Mouse (Mus musculus) forebrain, embryonic 10.5 days (tissue): Measurements from ENCODE around the gene Ikzf4. TPM values are rescaled to one million over a fixed set of nuclear protein-coding genes. Genes with fewer than 3 reads are reported as not detected.

Source experiments
- DNase-seq: peaks from one replicate; pipeline ENCODE4 v3.0.0-alpha.2; 2017; ENCODE audit warnings: low spot score; ENCODE audit errors: extremely low spot score
- H3K27ac ChIP-seq: fragments of 300-500 bp; sonication (generic); 2 replicates; pipeline ENCODE4 v1.5.1; 2016; ENCODE audit warnings: mild to moderate bottlenecking
- H3K27me3 ChIP-seq: fragments of 300-500 bp; sonication (generic); 2 replicates; pipeline ENCODE4 v1.6.1; 2016; ENCODE audit warnings: mild to moderate bottlenecking; ENCODE audit not compliant: poor library complexity, severe bottlenecking
- H3K36me3 ChIP-seq: fragments of 300-500 bp; sonication (generic); replicated peaks from 2 replicates; pipeline ENCODE4 v1.6.1; 2016; ENCODE audit warnings: mild to moderate bottlenecking, moderate library complexity
- H3K4me1 ChIP-seq: fragments of 300-500 bp; sonication (generic); 2 replicates; pipeline ENCODE4 v1.6.1; 2016
- H3K4me3 ChIP-seq: fragments of 300-500 bp; sonication (generic); 2 replicates; pipeline ENCODE4 v1.5.1; 2016; ENCODE audit warnings: mild to moderate bottlenecking, moderate library complexity
- H3K9me3 ChIP-seq: fragments of 300-500 bp; sonication (generic); 2 replicates; pipeline ENCODE4 v1.6.1; 2016; ENCODE audit warnings: mild to moderate bottlenecking, moderate library complexity
- WGBS: fragments of 180-500 bp; shearing (Covaris S2); methylation state at CpG from one replicate; pipeline ENCODE4 v1.1.7; 2016; 5-methylcytosine and 5-hydroxymethylcytosine counted together
- polyA plus RNA-seq: library from polyadenylated mRNA; unstranded; fragments of >200 nt; fragmentation: Nextera tagmentation; extraction: Ambion mirVana; gene quantifications from 2 replicates; pipeline ENCODE4 v1.2.1, GENCODE M21; 2016

Ikzf4 gene
- 3.2 and 3.9 TPM in 2 replicates for polyA plus RNA-seq

DNA sequence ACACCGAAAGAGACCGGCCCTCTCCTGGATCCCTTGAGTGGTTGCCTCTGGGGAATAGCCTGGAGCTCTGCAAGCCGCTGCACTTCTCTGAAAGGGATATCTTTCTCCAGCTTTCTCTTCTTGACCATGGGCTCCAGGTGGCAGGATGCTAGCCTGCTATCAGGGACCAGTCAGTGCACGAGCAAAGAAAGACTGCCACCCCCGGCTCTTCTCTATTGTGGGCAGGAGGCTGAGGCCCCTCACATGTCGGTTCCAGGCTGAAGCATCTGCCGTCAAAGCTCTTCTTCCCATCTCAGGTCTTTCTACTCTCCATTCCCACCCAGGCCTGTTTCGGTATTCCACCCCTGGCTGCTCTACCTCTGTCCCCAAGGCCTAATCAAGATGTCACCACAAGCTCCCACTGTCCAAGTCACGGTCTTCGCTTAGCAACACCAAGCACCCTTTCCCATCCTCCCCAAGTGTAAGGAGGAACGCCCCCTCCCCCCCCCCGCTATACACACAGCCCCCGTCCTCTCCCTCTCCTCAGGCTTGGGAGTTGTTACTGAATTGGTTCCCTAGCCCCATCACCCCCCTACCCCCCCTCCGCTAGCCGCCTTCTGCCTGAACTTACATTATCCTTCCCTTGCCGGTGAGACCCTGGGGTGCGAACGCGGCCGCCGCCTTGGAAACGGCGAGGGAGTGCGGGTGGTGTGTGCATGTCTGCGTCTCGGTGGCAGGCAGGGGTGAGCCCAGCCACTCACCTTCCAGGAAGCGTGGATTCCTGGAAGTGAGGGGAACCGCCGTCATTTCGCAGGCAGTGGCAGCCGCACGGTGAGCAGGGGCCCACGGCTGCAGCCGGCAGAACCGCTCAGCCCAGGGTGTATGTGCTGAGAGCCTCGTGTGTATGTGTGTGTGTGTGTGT, at the start of gene Ikzf4:
Gene Ikzf4 (minus strand): TSS at position 881 of the 901 bp plus-strand sequence.
- Histone ChIP-seq H3K27ac (peak within 1 kb of the TSS; percentile 85), H3K9me3 (no peaks in the 10 kb centered on the region), H3K4me1 (peaks cover 36% of the 10 kb centered on the region), H3K27me3 (peaks cover 19% of the 10 kb centered on the region), H3K4me3 (peak within 1 kb of the TSS; percentile 68), H3K36me3 (peaks cover 21% of the 10 kb centered on the region)
- DNase-seq = peak; percentile 58
- 4% methylated on average over 36 of the region's 36 CpGs for WGBS

DNA sequence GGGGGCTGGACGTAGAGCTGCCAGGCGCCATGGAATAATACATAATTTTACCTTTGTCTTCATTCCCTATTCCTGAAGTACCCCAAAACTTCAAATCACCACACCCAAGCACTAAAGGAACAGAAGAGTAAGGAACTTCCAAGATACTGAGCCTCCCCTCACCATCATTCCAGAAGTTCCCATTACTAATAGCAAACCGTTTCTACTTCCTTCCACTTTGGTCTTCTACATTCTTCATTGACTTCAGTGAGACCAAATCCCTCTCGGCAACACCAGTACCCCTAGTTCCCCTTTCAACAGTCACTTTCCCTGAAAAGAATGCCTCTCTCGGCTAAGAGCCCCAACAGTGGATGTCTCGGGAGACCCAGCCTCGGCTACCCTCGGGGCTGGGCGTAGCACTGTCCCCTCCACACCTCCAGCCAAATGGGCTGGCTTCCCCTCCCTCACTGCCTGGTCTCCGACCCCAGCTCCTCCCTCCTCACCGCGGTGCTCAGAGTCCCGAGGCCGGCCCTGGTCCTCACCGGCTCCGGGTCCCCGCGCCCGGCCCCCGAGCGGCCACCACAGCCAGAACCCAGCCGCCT, 49.7 kb upstream of the Ikzf4 start:
- no peak for DNase-seq
- H3K36me3 ChIP-seq = peaks cover 31% of the 10 kb centered on the region
- H3K4me3 ChIP-seq = peak overlapping the region; percentile 87
- H3K27ac ChIP-seq = peak overlapping the region; percentile 97
- H3K9me3 ChIP-seq = no peaks in the 10 kb centered on the region
- H3K27me3 ChIP-seq = no peaks in the 10 kb centered on the region
- WGBS = 3% methylated on average over 22 of the region's 22 CpGs
- peaks cover 25% of the 10 kb centered on the region for H3K4me1 ChIP-seq

DNA sequence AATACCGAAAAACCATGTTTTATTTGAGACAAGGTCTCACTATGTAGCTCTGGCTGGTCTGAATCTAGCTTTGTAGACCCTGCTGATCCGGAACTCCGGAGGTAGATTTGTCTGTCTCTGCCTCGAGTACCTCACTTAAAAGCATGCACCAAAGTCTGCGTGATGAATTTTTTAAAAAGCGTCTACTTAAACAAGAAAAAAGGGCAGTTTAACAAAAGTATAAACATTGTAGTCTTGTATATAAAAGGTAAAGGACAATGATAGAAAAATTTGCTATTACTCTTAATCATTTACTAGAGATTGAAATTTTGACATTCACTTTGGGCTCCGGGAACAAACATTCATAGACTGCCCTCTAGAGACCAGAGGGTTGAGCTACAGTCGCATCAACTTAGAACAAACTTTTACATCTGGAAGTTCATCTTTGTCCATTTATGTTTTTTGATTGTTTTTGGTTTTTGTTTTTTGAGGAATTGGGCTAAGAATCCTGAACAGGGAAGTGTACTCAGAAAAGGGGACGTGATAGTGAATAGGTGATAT, 28.7 kb upstream of the Ikzf4 start:
- WGBS = 4% methylated on average over 9 of the region's 9 CpGs
- no peak for DNase-seq
- H3K4me1 ChIP-seq = peaks cover 20% of the 10 kb centered on the region
- H3K36me3 ChIP-seq = peaks cover 16% of the 10 kb centered on the region
- H3K4me3 ChIP-seq = peak overlapping the region; percentile 87
- peak overlapping the region; percentile 79; the same call in 1 of the 2 replicates for H3K27ac ChIP-seq
- H3K9me3 ChIP-seq = no peaks in the 10 kb centered on the region
- peaks cover 36% of the 10 kb centered on the region for H3K27me3 ChIP-seq

GRCm38 (mm10) chr10:128673763-128674468, 28.1 kb upstream of the Ikzf4 start, which contains the start of gene Suox:
Gene Suox (minus strand): TSS chr10:128674073.
- H3K9me3 ChIP-seq = no peaks in the 10 kb centered on the region
- peak within 1 kb of the TSS; percentile 79 for H3K27ac ChIP-seq
- peak within 1 kb of the TSS; percentile 87 for H3K4me3 ChIP-seq
- WGBS = under 1% methylated on average over 60 of the region's 60 CpGs
- peaks cover 26% of the 10 kb centered on the region for H3K4me1 ChIP-seq
- H3K36me3 ChIP-seq = peaks cover 10% of the 10 kb centered on the region; the same call in 1 of the 2 replicates
- DNase-seq = peak; percentile 91
- peaks cover 36% of the 10 kb centered on the region for H3K27me3 ChIP-seq

GRCm38 (mm10) chr10:128671148-128671547, 25.4 kb upstream of the Ikzf4 start:
- DNase-seq = no peak
- 92% methylated on average over 9 of the region's 9 CpGs for WGBS
- Histone ChIP-seq H3K4me3 (no peak overlapping the region), H3K4me1 (peaks cover 35% of the 10 kb centered on the region), H3K27me3 (peaks cover 36% of the 10 kb centered on the region), H3K36me3 (peaks cover 10% of the 10 kb centered on the region; the same call in 1 of the 2 replicates), H3K9me3 (no peaks in the 10 kb centered on the region), H3K27ac (no peak overlapping the region)

GRCm38 (mm10) chr10:128668790-128669672, 23.2 kb upstream of the Ikzf4 start:
- DNase-seq = peak; percentile 61
- H3K27ac ChIP-seq = peak overlapping the region; percentile 89
- WGBS = under 1% methylated on average over 42 of the region's 42 CpGs
- H3K4me1 ChIP-seq = peaks cover 30% of the 10 kb centered on the region
- 0 out of 2 replicates have a peak, but pooled peaks cover 10% of the 10 kb centered on the region for H3K36me3 ChIP-seq
- H3K4me3 ChIP-seq = peak overlapping the region; percentile 86
- H3K27me3 ChIP-seq = peaks cover 36% of the 10 kb centered on the region
- H3K9me3 ChIP-seq = no peaks in the 10 kb centered on the region

DNA sequence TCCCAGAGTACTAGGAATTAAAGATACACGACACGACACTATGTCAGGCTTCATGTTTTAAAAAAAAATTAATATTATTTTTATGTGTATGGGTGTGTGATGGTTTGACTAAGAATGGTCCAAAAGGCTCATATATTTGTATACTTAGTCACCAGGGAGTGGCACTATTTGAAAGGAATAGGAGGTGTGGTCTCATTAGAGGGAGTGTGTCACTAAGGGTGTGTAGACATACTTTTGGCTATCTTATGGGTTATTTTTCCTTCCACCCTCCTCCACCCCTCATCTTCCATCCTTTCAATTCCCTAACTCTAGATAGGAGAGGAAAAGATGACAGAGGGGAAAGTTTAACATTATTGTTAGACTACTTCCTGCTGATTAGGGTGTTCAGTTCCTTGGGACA, 20.0 kb upstream of the Ikzf4 start:
- 94% methylated on average over 2 of the region's 2 CpGs for WGBS
- Histone ChIP-seq H3K27ac (no peak overlapping the region), H3K27me3 (peaks cover 12% of the 10 kb centered on the region; the same call in 1 of the 2 replicates), H3K4me3 (no peak overlapping the region), H3K4me1 (peaks cover 16% of the 10 kb centered on the region), H3K9me3 (no peaks in the 10 kb centered on the region), H3K36me3 (0 out of 2 replicates have a peak, but pooled peaks cover 3% of the 10 kb centered on the region)
- DNase-seq = no peak

GRCm38 (mm10) chr10:128665307-128665706, 19.5 kb upstream of the Ikzf4 start:
- Histone ChIP-seq H3K4me1 (peaks cover 16% of the 10 kb centered on the region), H3K9me3 (no peaks in the 10 kb centered on the region), H3K36me3 (no peaks in the 10 kb centered on the region), H3K27me3 (peaks cover 7% of the 10 kb centered on the region; the same call in 1 of the 2 replicates), H3K4me3 (no peak overlapping the region), H3K27ac (no peak overlapping the region)
- WGBS = 90% methylated on average over 3 of the region's 3 CpGs
- no peak for DNase-seq

DNA sequence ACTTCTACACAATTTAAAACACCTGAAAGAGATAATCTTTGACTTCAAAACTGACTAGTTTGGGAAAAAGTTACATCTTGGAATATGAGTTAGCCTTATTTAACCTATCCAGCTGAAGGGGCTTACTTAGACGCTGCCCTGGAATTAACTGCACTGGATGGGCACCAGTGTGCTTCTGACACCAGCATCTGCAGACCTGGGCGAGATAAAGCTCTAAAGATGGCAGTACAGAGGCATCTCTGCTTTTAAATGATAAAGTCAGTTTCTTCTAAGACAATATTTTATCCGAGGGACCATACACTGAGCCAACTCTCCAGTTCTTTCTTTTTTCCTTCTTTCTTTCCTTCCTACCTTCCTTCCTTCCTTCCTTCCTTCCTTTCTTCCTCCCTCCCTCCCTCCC, 19.0 kb upstream of the Ikzf4 start:
- Histone ChIP-seq H3K27me3 (peaks cover 2% of the 10 kb centered on the region; the same call in 1 of the 2 replicates), H3K27ac (no peak overlapping the region), H3K9me3 (no peaks in the 10 kb centered on the region), H3K4me3 (no peak overlapping the region), H3K4me1 (peaks cover 17% of the 10 kb centered on the region), H3K36me3 (no peaks in the 10 kb centered on the region)
- WGBS = 71% methylated on average over 3 of the region's 3 CpGs
- no peak for DNase-seq

DNA sequence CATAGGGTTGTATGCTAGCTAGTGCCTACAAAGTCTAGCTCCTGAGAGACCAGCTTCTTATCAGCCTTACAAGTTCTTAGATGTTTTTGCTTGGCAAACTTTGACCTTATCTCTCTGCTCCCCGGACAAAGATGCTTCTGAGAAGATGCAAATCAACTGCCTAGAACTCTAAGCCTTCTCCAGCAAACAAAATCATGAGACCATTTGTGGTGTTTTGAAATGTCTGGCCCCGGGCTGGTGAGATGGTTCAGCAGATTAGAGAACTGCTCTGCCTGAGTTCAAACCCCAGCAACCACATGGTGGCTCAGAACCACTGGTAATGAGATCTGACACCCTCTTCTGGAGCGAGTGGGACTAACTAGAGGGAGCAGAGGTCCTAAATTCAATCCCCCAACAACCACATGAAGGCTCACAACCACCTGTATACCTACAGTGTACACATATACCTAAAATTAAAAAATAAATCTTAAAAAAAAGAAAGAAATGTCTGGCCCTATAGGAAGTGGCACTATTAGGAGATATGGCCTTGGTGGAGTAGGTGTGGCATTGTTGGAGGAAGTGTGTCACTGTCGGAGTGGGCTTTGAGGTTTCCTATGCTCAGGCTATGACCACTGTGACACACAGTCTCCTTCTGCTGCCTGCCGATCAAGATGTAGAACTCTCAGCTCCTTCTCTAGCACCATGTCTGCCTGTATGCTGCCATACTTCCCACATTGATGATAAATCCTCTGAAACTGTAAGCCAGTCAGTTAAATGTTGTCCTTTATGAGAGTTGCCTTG, 17.8 kb upstream of the Ikzf4 start:
- Histone ChIP-seq H3K27ac (no peak overlapping the region), H3K9me3 (no peaks in the 10 kb centered on the region), H3K27me3 (no peaks in the 10 kb centered on the region), H3K36me3 (no peaks in the 10 kb centered on the region), H3K4me1 (peaks cover 12% of the 10 kb centered on the region), H3K4me3 (no peak overlapping the region)
- no peak for DNase-seq
- 71% methylated on average over 5 of the region's 5 CpGs for WGBS

- Histone ChIP-seq H3K36me3 (no peaks in the 10 kb centered on the region), H3K4me3 (no peak overlapping the region), H3K4me1 (peaks cover 6% of the 10 kb centered on the region), H3K9me3 (no peaks in the 10 kb centered on the region), H3K27ac (no peak overlapping the region), H3K27me3 (no peaks in the 10 kb centered on the region)
- DNase-seq = no peak
These were observed 16.7 kb upstream of the Ikzf4 start for GRCm38 (mm10) chr10:128662465-128662864.
